Mouse (Mus musculus) layer of hippocampus, postnatal 14 days (tissue): ENCODE results near the gene Hba-a2. TPM values are rescaled to one million over a fixed set of nuclear protein-coding genes. Genes with fewer than 3 reads are reported as not detected.
"Not testable (repeated sequence)": the region's sequence is repeated elsewhere in the genome, so short reads cannot be mapped to it uniquely, and the experiment has no call there.

Experiments
- DNase-seq, 2 experiments: peaks; one replicate each; pipeline ENCODE4 v3.0.0; 2021 to 2022; ENCODE audit warnings: low spot score in 2 of 2, mixed read lengths in 1 of 2
- long read RNA-seq, 2 experiments: library from polyadenylated mRNA; stranded (forward); transcript quantifications; one replicate each; pipeline ENCODE4 v2.0.0; 2021
- total RNA-seq, 2 experiments: library from RNA; stranded (reverse); gene quantifications; 2 replicates each; pipeline ENCODE4 v1.2.3; 2021

Gene Hba-a2
- 100 to 1,000 TPM; 397 to 459 TPM for total RNA-seq
- long read RNA-seq, experiment 1, transcript Hba-a2-201 (3 exons, 554 nt) = major isoform, 37 of 42 reads
- long read RNA-seq, experiment 1, partial matches to known transcripts = 0 of 42 reads
- long read RNA-seq, experiment 1, other reads (novel, unspliced or antisense) = 5 of 42 reads
- long read RNA-seq, experiment 2, transcript Hba-a2-201 (3 exons, 554 nt) = major isoform, 92 of 96 reads
- long read RNA-seq, experiment 2, partial matches to known transcripts = 1 of 96 reads
- long read RNA-seq, experiment 2, other reads (novel, unspliced or antisense) = 3 of 96 reads

GRCm38 (mm10) chr11:32296203-32296602, at the start of gene Hba-a2:
Gene Hba-a2 (plus strand): TSS chr11:32296489.
- DNase-seq = not testable (repeated sequence)

GRCm38 (mm10) chr11:32247068-32247467, 49.2 kb upstream of the Hba-a2 start:
- DNase-seq = no peak

GRCm38 (mm10) chr11:32248350-32248749, 47.9 kb upstream of the Hba-a2 start:
- peak in 1 of 2 experiments; percentile 66 for DNase-seq

- no peak for DNase-seq
These were observed 45.2 kb upstream of the Hba-a2 start for GRCm38 (mm10) chr11:32250880-32251763.

- no peak for DNase-seq
These were observed 43.2 kb upstream of the Hba-a2 start for GRCm38 (mm10) chr11:32253121-32253520.

- no peak for DNase-seq
These were observed 40.1 kb upstream of the Hba-a2 start for GRCm38 (mm10) chr11:32256146-32256545.

GRCm38 (mm10) chr11:32256566-32256965, 39.7 kb upstream of the Hba-a2 start:
- DNase-seq = no peak

GRCm38 (mm10) chr11:32262674-32263415, 33.4 kb upstream of the Hba-a2 start:
- DNase-seq = no peak

GRCm38 (mm10) chr11:32265117-32265738, 31.1 kb upstream of the Hba-a2 start:
- DNase-seq = no peak

- DNase-seq = no peak
These were observed 30.1 kb upstream of the Hba-a2 start for GRCm38 (mm10) chr11:32266194-32266593.

GRCm38 (mm10) chr11:32266776-32267175, 29.5 kb upstream of the Hba-a2 start:
- DNase-seq = no peak

GRCm38 (mm10) chr11:32267188-32267884, 29.0 kb upstream of the Hba-a2 start, which contains the start of gene Nprl3:
Gene Nprl3 (minus strand): TSS chr11:32267707.
- DNase-seq = peak; percentile 95 to 97

- no peak for DNase-seq
These were observed 28.3 kb upstream of the Hba-a2 start for GRCm38 (mm10) chr11:32267964-32268363.

GRCm38 (mm10) chr11:32268952-32269351, 27.3 kb upstream of the Hba-a2 start:
- no peak for DNase-seq

- DNase-seq = no peak
These were observed 25.1 kb upstream of the Hba-a2 start for GRCm38 (mm10) chr11:32271178-32271577.

- no peak for DNase-seq
These were observed 19.9 kb upstream of the Hba-a2 start, which contains the start of gene Hba-x for GRCm38 (mm10) chr11:32276347-32276746. Gene Hba-x (plus strand): TSS chr11:32276400.

- no peak for DNase-seq
These were observed 18.4 kb upstream of the Hba-a2 start for GRCm38 (mm10) chr11:32277736-32278457.

GRCm38 (mm10) chr11:32278458-32278957, 17.8 kb upstream of the Hba-a2 start:
- DNase-seq = no peak

- DNase-seq = no peak
These were observed 15.6 kb upstream of the Hba-a2 start for GRCm38 (mm10) chr11:32280646-32281045.
